Mouse (Mus musculus): Measurements from ENCODE around the gene Pank4.
A peak's percentile ranks its signal among the peaks of the same experiment; 100 is the strongest.

Gene Pank4

DNA sequence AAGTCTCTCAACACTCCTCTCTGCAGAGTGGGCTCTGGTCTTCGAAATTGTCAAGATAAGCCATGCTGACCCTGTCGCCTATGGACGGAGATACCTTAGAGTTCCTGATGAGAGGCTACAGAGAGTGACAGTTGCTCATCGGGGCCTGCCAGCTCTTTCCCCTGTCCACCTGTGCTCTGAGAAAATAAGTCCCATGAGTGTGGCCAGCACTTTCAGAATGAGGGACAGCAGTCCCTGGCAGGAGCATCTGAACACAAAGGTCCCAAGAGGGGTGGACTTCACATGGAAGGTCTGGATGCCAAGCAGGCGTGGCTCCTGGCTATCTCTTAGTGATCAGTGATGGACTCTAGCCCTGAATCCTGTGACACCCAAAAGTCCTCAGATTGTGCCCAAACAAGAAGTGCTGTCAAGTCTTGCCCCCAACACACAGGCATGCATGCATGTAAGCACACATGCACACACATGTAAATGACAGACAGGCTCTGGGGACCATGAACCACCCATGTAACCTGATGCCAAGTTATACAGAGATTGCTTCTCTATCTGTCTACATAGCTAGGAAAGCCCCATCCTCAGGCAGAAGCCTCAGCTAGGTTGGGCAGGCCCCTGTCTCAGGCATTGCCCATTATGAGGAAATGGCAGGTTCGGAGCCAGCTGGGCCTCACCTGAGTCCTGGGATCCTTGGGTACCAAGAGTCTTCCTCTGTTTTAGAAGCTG is 20.4 kb upstream of the Pank4 start:
- DNase-seq (ENCODE audit: low spot score) = no peak

DNA sequence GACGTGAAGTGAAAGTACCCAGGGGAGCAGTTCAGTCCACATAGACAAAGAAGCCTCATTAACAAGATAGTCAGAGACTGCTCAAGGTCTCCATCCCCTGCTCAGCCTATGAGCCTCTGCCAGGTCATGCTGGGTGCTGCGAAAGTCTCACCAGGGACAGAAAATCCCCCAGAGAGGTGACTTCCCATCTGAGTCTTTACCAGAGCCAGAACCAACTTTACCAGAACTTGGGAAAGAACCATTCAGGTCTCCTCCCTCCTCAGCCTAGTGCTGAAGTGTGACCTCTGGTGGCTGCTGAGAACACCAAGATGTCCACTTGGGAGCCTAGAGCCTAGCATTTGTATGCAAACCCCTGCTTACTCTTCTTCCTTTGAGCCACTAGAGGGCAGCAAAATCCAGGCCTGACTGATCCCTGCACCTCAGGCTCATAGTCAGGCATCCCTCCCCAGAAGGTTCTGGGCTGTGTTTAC is 19.8 kb upstream of the Pank4 start:
- peak; percentile 82 for DNase-seq (ENCODE audit: low spot score)

- no peak for DNase-seq (ENCODE audit: low spot score)
Observed at GRCm38 (mm10) chr4:154946319-154946718, 17.6 kb upstream of the Pank4 start.

GRCm38 (mm10) chr4:154948066-154948939 is 15.6 kb upstream of the Pank4 start:
- DNase-seq (ENCODE audit: low spot score) = no peak

DNA sequence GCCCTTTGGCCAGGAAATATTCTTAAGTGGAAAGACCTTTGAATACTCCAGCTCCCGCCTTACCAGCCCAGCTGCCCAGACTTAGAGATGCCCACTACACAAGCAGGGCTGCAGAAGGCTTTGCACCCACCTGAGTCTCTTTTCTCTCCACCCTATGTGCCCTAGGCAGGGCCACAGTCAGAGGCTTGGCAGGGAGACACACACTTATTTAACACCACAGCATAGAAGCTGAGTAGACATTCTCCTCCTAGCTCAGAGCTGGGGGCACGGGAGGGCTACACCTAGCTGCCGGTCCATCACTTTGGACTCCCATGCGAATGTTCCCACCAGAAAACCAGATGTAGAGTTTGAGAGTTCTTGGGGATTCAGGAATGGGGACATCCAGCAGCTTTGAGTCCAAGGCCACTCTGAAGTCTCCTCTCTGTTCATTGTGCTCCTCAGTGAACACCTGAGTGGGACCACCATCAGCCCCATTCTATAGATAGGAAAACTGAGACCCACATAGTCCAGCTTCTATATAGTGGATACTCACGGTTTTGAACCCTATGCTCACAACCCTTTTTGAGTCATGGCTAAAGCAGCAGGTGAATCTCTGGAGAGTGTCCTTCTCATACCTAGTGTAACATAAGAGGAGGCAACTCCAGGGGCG is 14.9 kb upstream of the Pank4 start:
- DNase-seq (ENCODE audit: low spot score) = no peak

DNA sequence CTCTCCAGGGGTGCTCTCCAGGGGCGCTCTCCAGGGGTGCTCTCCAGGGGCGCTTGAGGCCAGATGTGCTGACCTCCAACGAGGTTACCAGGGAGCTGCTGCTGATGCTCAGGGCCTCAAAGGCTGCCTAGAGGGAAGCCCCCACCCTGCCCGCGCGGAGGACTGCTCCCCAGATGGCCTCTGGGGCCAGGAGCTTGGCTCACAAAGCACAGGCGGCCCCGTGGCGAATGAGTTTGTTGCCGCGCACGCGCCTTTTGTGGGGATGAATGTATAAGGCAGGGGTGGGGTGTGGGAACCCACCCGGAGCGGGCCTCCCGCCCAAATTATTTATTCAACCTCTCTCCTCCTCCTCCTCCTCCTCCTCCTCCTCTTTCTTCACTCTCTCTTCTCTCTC is 14.3 kb upstream of the Pank4 start:
- no peak for DNase-seq (ENCODE audit: low spot score)

DNA sequence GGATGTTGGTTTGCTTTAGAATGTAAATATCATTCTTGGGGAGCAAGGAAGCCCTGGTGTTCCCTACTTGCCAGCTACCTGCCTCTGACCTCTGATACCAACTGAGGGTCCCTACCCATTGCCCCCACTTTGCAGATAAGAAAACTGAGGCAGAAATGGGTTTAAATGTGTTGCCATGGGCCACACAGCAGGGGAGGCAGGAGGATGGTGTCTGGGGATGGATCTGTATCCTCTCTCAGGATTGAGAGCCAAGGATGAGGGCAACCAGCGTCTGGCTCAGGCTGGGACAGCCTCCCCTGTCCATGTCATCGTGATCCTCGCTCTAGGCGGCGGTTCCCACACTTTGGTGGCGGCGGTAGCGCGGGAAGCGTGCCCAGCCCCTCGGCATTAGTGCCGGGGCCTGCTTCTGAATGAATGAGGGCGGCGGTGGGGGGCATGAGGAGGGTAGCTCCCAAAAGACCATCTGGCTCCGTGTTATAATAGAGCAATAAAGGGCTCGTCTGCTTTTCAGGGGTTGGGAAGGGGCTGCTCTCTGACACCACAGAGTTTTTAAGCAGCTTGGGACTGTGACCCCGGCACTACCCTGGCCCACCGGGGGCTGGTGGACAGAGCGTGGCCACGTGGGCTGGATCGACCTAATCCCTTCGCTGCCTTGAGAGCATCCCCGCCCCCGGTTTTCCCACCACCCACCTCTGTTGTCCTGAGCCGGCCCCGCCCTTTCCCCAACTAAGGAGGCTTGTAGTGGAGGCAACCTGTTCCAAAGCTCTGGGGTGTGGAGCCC is 11.3 kb upstream of the Pank4 start:
- DNase-seq (ENCODE audit: low spot score) = no peak

DNA sequence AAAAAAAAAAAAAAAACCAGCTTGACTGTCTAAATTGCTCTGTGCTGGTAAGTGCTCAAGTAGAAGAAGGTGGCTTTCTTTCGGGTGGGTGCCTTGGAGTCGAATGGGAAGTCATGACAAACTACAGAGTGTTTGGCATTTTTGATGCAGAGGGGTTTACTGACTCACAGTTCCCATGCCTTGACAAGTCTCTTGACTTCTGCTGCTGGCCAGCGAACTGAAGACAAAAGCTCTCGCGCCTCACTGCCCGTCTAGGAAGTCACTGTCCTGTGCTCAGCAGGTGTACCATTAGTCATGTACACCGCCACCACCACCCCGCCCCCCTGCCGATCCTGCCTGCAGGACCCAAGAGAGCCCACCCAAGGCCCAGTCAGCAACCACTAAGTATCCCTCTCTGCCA is 7.3 kb upstream of the Pank4 start:
- DNase-seq (ENCODE audit: low spot score) = no peak

DNA sequence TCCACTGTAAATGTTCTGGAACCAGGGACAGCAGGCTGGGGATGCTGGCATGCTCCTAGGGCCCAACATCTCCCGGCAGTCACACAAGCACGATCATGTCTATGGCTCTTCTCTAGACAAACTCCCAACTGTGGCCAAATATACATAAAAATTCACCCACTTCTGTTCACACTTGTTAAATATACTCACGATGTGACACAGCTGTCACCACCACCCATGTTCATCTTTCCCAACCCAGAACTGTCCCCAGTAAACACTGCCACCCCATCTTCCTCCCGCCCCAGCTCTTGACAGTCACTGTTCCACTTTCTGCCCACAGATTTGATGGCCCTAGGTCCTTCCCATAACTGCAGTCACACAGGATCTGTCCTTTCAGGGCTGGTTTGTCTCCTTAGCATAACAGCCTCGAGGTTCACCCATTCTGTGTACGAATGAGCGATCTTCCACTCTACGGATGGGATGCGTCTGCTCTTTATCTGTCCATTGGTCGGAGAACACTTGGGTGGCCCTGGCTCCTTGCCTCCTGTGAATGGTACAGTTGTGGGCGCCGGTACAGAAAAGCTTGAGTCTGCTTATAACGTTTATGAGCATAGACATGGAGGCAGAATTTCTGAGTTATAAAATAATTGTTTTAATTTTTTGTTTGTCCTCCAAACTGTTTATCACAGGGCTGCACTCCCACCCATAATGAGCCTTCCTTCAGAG is 6.5 kb upstream of the Pank4 start:
- DNase-seq (ENCODE audit: low spot score) = no peak

DNA sequence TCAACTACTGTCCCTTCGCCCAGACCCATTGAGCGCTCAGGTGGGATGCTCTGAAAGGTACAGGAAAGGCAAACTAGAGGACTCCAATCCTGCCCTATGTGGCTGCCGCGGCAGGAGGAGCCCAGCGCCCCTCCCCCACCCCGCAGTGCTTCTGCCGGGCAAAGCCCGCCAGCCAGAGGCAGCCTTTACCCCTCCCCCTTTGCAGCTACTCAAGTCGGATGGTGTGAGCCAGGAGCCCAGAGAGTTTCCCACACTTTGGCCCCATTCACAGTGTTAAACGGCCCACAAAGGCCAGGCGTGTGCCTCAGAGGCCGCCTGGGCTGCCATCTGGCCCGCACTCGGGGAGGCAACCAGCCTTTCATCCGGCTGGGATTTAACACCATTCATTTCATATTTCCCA is 5.8 kb upstream of the Pank4 start:
- DNase-seq (ENCODE audit: low spot score) = no peak

- no peak for DNase-seq (ENCODE audit: low spot score)
Observed at GRCm38 (mm10) chr4:154958621-154959020, 5.3 kb upstream of the Pank4 start.

GRCm38 (mm10) chr4:154960021-154960689 is 3.8 kb upstream of the Pank4 start:
- DNase-seq (ENCODE audit: low spot score) = no peak

GRCm38 (mm10) chr4:154960690-154961225 is 3.2 kb upstream of the Pank4 start, which contains the start of gene Hes5:
Gene Hes5, plus strand, starts transcription at chr4:154960923.
- DNase-seq (ENCODE audit: low spot score) = no peak

- no peak for DNase-seq (ENCODE audit: low spot score)
Observed at GRCm38 (mm10) chr4:154961226-154961738, 2.6 kb upstream of the Pank4 start.

GRCm38 (mm10) chr4:154961911-154962310 is 2.0 kb upstream of the Pank4 start:
- DNase-seq (ENCODE audit: low spot score) = no peak

DNA sequence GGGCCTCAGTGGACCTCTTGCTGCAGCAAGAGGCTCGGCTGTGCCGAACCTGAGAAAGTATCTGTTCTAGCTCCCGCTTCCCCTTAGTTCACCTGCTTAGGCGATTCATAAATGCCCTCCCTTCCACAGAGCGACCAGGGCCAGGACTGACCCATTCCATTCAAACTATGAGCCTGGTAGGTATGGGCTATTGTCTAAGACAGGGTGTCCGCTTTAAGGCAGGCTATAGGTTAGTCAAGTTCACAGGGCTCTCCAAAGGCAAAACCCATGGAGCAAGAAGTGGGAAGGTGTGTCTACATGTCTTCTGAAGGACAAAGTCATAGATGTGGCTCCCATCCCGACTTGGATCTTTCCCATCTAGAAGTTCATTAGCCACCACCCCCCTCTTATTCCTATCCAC is 1.2 kb upstream of the Pank4 start:
- DNase-seq (ENCODE audit: low spot score) = no peak

DNA sequence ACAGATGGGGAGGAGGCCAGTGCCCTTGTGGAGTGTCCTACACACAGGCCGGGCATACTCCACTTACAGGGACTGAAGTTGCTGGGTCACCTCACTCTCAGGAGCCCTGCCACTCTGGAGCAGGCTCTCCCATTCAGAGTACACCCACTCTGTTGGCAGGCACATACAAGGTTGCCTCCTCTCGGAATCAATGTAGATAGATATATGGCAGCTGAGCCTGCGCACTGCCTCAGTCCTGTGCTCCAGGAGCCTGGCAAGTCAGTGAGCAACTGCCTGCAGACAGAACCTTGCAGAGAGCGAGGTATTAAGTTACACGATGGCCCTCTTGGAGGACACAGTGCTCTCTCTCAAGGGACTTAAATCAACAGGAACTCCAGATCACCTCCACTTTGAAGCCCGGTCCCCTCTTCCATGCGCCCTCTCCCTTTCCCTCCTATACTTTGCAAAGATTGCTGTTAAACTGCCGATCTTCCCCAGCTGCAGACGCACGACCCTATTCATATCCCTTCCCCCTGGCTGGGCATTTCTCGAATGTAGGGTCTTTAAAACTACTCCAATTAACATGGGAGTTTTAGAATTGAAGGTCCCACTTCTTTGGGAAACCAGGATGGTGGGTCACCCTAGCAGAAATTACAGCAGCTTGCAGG is 610 bp upstream of the Pank4 start:
- DNase-seq (ENCODE audit: low spot score) = no peak

- no peak for DNase-seq (ENCODE audit: low spot score)
Observed at GRCm38 (mm10) chr4:154964581-154965235, 785 bp downstream of the Pank4 start.

- no peak for DNase-seq (ENCODE audit: low spot score)
Observed at GRCm38 (mm10) chr4:154965856-154966255, 1.9 kb downstream of the Pank4 start.
